Mouse (Mus musculus) small intestine, adult 2 months (tissue): ENCODE data around the gene Cnp.

Source experiments
- CTCF ChIP-seq: fragments of 200-500 bp; IDR thresholded peaks from 2 replicates; pipeline ENCODE4 v1.5.1; 2012; ENCODE audit warnings: low read depth, mild to moderate bottlenecking, control low read depth, inconsistent platforms, low read length, moderate library complexity, mixed read lengths; ENCODE audit not compliant: insufficient replicate concordance, insufficient read length; ENCODE audit errors: extremely low read depth
- POLR2A ChIP-seq: fragments of 200-500 bp; IDR thresholded peaks from 2 replicates; pipeline ENCODE4 v1.6.1; 2012; ENCODE audit warnings: low read depth, mild to moderate bottlenecking, control low read depth, inconsistent platforms, low read length, moderate library complexity

DNA sequence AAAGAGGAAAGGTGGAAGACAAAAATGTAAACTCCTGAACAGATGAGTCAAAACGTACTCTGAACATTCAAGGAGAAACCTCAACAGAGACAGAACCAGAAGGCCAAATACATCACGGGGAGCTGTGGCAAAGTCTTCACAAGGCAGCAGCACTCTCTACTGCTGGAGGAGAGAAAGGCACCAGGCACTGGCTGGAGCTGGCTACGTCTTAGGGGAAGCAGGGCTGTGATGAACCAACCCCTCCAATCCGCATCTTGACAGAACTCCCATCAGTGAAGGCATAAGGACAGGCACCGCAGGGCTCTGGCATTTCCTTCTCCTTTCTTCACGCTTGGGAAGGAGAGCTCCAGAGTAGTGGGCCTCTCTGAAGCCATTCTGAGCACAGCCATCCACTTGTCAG, 36.9 kb downstream of the Cnp start:
- TF ChIP-seq CTCF (no peak), POLR2A (no peak)
